Mouse (Mus musculus) heart, postnatal 10 days (tissue): ENCODE measurements around the gene Nrp1. TPM values are rescaled to one million over a fixed set of nuclear protein-coding genes. Genes with fewer than 3 reads are reported as not detected.

ENCODE experiments used
- DNase-seq, 2 experiments: peaks; one replicate each; pipeline ENCODE4 v3.0.0; 2021
- intact Hi-C: fragments of 180-260 bp; cut with DNase I; formaldehyde crosslinking; loops from one replicate; pipeline ENCODE4 v1.15.1; 2025
- total RNA-seq, 2 experiments: library from RNA; stranded (reverse); gene quantifications; 2 replicates each; pipeline ENCODE4 v1.2.3; 2021

The Nrp1 gene
- total RNA-seq, 2 experiments from 2014 or later = 137 to 189 TPM

DNA sequence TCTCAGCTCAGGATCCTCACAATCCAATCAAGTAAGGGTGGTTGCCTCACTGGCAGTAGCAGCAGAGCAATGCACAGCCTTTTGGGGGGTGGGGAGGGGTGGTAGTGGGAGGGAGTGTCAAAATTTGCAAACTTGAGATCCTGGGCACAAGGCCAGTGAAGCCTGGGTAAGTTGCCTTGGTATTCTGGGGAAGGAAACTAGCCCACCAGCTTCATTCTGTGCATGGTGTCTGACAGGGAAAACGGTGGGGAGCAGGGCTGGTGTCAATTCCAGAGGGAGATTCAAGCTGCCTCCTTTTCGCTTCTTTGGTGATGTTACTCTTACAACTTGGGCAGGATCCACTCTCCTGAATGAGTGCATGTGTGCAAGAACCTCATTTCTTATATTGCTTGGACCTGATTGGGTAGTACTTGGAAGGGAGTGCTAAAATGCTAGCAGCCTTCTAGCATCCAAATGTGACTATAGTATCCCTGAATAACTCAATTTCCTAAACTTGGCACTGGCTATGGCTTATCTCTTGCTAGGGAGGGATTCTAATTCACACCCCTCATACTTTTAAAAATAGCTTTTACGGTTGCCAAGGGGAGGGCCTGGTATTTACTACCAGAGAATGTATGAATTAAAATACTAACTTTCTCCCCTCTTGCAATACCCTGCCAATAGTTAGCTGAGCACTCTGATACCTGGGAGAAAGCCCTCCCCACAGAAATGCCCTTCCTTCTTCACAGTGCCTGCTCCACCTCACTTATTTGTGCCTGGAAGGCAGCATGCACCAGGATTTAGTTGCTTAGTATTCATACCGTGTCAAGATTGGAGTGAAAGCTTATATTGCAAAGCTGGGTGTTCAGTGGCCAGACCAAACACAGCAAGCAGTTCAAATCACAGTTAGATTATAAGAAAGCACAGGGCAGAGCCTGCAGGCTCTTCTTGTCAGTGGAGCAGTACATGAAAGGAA is 57.6 kb downstream of the Nrp1 start:
- DNase-seq = peak; percentile 50 to 55
- intact Hi-C loops = no loop called here

- intact Hi-C loops = no loop called here
- no peak for DNase-seq
Measured at GRCm38 (mm10) chr8:128416896-128417295, 58.5 kb downstream of the Nrp1 start.

DNA sequence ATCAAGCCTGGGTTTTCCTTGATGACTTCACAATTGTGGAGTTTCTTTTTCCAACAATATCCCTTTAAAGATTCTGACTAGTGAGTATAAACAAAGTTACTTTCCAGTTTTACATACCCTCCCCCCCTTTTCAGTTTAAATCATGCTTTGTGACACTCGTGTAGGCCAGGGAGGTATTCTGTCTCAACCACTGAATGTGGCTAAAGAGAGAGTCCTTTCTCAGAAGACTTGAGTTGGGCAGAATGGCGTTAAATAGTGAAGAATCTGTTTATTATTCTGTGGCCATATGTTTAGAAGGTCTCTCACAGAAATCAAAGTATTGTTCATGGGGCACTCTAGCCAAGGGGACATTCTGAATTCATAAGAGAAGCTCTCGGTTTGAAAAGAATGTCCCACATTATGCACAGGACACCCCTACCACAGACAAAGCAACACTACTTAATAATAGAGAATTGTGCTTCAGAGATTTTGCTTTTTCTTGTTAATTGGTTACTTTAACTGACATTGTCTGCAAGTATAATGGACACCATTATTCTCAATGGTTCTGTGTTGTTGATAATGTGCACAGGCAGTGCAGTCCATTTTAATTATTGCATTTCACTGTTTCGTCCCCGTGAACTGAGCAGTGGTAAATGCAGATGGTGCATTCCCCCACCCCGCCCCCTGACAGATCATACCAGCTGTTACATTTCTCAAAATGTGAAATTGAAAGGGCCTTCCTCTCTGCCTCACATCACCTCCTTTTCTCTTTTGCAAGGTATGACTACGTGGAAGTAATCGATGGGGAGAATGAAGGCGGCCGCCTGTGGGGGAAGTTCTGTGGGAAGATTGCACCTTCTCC is 59.8 kb downstream of the Nrp1 start:
- intact Hi-C loops = no loop called here
- no peak for DNase-seq

GRCm38 (mm10) chr8:128419984-128420383 is 61.6 kb downstream of the Nrp1 start:
- intact Hi-C loops = no loop called here
- DNase-seq = no peak

DNA sequence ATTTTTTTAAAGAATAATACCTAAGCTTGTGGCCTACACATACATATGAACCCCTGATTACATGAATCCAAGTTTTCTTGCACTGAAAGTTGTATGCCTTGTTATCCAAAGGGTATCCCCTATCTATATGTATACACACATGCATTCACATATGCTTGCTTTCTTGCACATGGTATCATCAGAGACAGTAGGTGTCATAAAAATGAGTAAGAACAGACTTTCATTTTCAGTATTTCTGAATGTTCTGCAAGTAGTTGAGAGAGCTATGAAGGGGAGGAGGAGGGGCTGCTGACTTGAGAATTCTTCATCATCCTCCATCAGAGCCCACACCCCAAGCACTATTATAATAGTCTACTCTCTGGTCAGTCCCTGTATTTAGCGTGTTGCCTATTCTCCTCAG is 62.0 kb downstream of the Nrp1 start:
- intact Hi-C loops = no loop called here
- DNase-seq = no peak

GRCm38 (mm10) chr8:128423813-128424212 is 65.4 kb downstream of the Nrp1 start:
- no peak for DNase-seq

DNA sequence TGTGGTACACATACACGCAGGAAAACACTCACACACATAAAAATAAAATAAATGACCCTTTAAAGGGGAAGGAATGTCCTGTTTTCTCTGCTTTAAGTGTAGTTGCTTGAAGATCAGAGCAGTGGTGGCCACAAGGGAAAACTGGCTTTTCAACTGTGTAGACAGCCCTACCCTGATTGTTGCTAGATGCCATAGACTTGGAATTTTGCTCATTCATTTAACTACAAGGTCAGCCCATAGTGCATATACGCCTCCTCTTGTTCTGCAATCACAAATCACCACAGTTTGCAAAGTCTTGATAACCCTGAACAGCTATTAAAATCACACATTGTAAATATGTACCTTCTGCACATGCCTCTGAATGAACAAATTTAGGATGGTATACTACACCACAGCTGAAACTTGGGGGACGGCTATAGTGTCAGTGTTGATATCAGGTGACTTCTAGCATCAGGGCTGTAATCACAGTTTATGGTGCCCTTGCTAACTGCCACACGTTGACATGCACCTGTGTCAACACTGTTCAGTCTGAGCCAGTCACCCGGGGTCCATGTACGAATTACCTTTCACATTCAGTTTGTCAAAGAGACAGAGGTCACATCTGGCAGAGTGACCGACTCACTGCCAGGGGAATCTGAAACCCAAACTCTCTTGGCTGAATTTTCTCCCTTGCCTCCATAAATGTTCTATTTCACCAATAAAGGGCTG is 66.4 kb downstream of the Nrp1 start:
- DNase-seq = no peak
- intact Hi-C loops = no loop called here

More at GRCm38 (mm10) chr8:128423813-128424212, 65.4 kb downstream of the Nrp1 start:
- intact Hi-C loops = no loop called here

- intact Hi-C loops = no loop called here
- no peak for DNase-seq
Measured at GRCm38 (mm10) chr8:128427071-128427470, 68.7 kb downstream of the Nrp1 start.

DNA sequence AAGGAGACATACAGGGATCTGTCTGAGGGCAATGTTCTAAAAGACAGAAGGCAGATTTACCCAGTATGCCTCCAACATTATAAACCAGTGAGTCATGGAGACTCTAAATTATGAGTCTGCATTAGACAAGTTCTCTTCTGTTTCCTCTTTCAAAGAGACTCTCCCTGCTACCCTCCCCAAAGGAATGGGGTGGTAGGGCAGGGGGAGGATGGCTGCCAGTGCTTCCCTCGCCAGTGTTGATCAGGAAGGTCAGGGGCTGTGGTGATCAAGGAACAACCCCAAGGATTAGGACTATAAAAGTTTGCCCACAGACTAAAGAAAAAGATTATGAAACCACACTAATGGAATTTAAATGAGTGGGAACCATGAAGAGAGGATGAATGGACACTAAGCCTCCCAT is 70.6 kb downstream of the Nrp1 start:
- no peak for DNase-seq
- intact Hi-C loops = no loop called here

DNA sequence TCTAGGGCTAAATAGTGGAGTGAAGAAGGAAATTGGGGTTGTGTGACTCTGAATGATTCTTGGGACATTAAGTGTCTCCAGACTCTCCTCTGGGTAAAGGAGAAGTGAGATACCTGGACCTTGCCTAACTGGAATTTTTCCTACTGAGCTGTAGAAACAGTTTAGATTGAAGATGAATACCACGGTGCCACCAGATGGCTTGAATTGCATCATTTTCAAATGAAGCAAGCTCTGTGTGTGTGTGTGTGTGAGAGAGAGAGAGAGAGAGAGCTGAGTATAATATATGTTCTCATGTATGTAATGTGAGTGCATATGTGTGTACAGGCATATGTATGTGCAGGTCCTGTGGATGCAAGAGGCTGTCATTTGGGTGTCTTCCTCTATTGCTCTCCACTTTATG is 72.7 kb downstream of the Nrp1 start:
- intact Hi-C loops = no loop called here
- no peak for DNase-seq

GRCm38 (mm10) chr8:128435749-128436148 is 77.3 kb downstream of the Nrp1 start:
- intact Hi-C loops = loop anchor here (5.0 kb wide), 2 partner anchors 73 to 127 kb away; no protein-coding TSS in a partner anchor
- no peak for DNase-seq

DNA sequence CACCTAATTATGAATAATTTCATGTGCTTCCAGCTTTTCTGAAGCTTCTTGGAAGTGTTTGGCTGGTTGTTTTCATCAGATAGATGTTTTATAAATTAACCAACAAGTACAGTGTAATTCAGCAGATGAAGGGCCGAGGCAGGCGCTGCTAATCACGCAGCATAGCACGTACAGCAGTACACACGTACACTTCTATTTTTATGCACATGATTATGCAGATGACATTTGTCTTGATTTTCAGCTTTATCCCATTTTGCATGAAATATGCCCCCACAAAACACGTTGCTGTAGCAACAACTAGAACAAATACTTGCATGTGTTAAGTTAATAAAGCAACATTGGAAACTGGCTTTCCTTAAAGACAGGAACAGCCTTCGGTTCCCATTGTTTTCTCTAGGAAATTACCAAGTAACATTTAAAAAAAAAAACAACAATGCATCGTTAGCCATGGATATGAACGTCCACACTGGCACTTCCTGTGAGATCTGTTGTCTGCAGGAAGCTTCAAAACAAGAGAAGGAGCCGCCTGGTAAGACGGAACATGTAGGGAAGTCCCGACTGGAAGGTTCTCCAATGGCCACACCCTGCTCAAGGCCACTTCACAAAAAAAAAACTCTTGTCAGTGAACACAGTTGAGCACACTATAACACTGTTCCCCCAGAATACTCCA is 78.9 kb downstream of the Nrp1 start:
- intact Hi-C loops = loop anchor here (1.0 to 5.0 kb wide), 3 partner anchors 50 to 125 kb away; no protein-coding TSS in a partner anchor
- peak in 1 of 2 experiments; percentile 31 for DNase-seq

DNA sequence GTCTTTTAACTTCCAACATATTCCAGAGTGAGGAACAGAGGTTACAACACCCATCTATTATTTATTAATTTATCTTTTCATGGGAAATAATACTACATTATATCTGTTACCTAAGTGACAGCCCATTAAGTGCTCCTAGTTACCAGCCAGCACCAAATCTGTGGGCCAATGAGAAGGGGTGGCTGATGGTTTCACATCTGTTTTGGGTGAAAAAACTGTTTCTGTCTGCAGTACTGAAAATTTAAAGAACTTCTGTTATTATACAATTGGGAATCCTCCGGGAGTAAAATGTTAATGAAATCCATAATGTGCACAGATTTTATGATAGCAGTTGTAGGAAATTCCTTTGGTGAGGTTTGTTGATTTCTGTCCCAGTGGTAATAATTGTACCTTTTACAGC is 83.0 kb downstream of the Nrp1 start:
- intact Hi-C loops = no loop called here
- DNase-seq = no peak

DNA sequence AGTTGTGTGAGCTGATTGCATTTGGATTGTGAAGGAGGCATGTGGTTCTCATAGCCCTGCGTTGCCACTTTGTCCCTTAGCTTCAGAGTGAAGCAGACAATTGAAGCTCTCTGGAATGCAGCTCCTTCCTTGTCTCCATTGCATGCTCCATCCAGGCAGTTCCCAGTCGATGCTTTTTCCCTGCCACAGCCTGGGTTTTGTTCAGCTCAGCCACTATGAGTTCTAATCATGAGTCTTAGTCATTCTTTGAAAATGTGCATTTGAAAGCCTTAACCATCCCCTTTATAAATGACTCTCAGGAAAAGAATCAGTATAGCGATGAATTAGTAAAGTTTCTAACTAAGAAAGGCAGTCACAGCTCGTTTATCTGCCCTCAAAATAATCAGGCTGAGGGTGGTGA is 87.2 kb downstream of the Nrp1 start:
- intact Hi-C loops = no loop called here
- no peak for DNase-seq

GRCm38 (mm10) chr8:128446636-128447035 is 88.2 kb downstream of the Nrp1 start:
- intact Hi-C loops = no loop called here
- no peak for DNase-seq

DNA sequence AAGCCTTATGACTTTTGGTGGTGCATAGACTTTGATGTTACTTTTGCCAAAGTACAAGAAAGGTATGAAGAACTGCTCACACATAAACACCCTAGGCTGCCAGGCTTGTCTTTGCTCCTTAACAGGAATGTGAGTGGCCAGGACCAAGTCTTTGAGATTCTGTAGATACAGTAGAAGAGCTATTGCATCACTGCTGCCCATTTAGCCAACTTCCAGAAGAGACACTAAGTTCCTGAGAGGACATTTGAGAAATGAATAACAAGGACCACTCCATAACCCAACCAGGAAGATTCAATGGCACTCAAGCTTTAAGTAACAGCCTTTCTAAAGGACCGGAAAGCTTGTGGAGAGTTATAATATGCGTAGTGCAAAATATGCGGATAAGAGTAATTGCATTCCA is 88.9 kb downstream of the Nrp1 start:
- intact Hi-C loops = no loop called here
- no peak for DNase-seq

- intact Hi-C loops = no loop called here
- DNase-seq = peak; percentile 43 to 50
Measured at GRCm38 (mm10) chr8:128450390-128451032, 92.1 kb downstream of the Nrp1 start.

GRCm38 (mm10) chr8:128451121-128451520 is 92.7 kb downstream of the Nrp1 start:
- intact Hi-C loops = no loop called here
- no peak for DNase-seq

DNA sequence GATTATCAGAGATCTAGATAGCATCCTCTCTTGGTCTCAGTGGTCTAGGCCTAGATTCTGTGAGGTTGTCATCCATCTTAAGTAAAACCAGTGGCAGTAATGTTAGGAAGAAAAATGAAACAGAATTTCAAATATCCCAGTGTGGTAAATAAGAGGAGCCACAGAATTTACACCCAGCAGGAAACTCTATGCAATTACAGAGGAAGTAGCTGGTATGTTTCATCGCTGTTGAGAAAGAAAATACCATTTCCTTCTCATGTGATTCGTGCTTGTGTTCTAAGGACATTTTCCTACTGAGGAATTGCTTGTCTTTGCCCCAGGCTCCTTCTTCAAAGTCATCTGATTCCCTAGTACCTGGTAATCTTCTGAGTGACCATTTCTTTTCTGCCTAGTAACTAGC is 95.1 kb downstream of the Nrp1 start:
- intact Hi-C loops = no loop called here
- no peak for DNase-seq

DNA sequence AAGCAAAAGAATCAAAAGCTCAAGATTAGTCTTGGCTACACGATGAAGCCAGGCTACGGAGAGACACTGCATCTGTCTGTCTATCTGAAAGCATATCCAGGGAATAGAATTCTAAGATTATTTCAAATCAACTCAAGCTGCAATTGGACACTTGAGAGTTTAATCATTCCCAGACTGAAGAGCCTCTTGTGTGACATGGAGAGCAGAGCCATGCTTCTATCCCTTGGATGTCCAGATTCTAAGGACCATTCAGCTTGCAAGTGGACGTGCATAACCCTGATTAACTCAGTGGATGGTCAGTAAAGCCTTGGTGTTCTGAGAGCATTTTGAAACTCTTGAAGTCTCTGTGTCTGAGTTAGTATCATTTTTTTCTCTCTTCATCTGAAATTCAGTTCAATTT is 95.6 kb downstream of the Nrp1 start:
- intact Hi-C loops = no loop called here

More for the DNA sequence above, 95.6 kb downstream of the Nrp1 start:
- no peak for DNase-seq
